Mouse (Mus musculus): ENCODE measurements around the gene Gm9945.

Gm9945 gene

GRCm38 (mm10) chr11:53493243-53493955 lies 13.4 kb downstream of the Gm9945 start:
- DNase-seq (ENCODE audit: low read depth, low spot score), result no peak

GRCm38 (mm10) chr11:53495417-53495816 lies 15.5 kb downstream of the Gm9945 start:
- peak; percentile 34 for DNase-seq (ENCODE audit: low read depth, low spot score)

- no peak for DNase-seq (ENCODE audit: low read depth, low spot score)
Measured at GRCm38 (mm10) chr11:53496946-53497345, 17.0 kb downstream of the Gm9945 start.

GRCm38 (mm10) chr11:53500569-53500968 lies 20.6 kb downstream of the Gm9945 start:
- DNase-seq (ENCODE audit: low read depth, low spot score), result no peak

GRCm38 (mm10) chr11:53502039-53502765 lies 22.2 kb downstream of the Gm9945 start:
- no peak for DNase-seq (ENCODE audit: low read depth, low spot score)

- no peak for DNase-seq (ENCODE audit: low read depth, low spot score)
Measured at GRCm38 (mm10) chr11:53503738-53504137, 23.8 kb downstream of the Gm9945 start.

- no peak for DNase-seq (ENCODE audit: low read depth, low spot score)
Measured at GRCm38 (mm10) chr11:53504376-53504775, 24.4 kb downstream of the Gm9945 start.

- DNase-seq (ENCODE audit: low read depth, low spot score), result no peak
Measured at GRCm38 (mm10) chr11:53505026-53505663, 25.2 kb downstream of the Gm9945 start.

GRCm38 (mm10) chr11:53507098-53507805 lies 27.3 kb downstream of the Gm9945 start:
- no peak for DNase-seq (ENCODE audit: low read depth, low spot score)

GRCm38 (mm10) chr11:53508152-53508551 lies 28.2 kb downstream of the Gm9945 start:
- peak; percentile 87 for DNase-seq (ENCODE audit: low read depth, low spot score)

- no peak for DNase-seq (ENCODE audit: low read depth, low spot score)
Measured at GRCm38 (mm10) chr11:53508591-53508990, 28.6 kb downstream of the Gm9945 start.

GRCm38 (mm10) chr11:53510351-53510750 lies 30.4 kb downstream of the Gm9945 start:
- no peak for DNase-seq (ENCODE audit: low read depth, low spot score)

GRCm38 (mm10) chr11:53516775-53517627 lies 37.0 kb downstream of the Gm9945 start:
- DNase-seq (ENCODE audit: low read depth, low spot score), result no peak

- no peak for DNase-seq (ENCODE audit: low read depth, low spot score)
Measured at GRCm38 (mm10) chr11:53518759-53519158, 38.8 kb downstream of the Gm9945 start.

- DNase-seq (ENCODE audit: low read depth, low spot score), result no peak
Measured at GRCm38 (mm10) chr11:53519207-53520121, 39.5 kb downstream of the Gm9945 start, which contains the start of gene Sept8. TSS of gene Sept8 (plus strand) at chr11:53519257.

- DNase-seq (ENCODE audit: low read depth, low spot score), result peak; percentile 74
Measured at GRCm38 (mm10) chr11:53520122-53520978, 40.4 kb downstream of the Gm9945 start.

GRCm38 (mm10) chr11:53521120-53521820 lies 41.3 kb downstream of the Gm9945 start:
- no peak for DNase-seq (ENCODE audit: low read depth, low spot score)

GRCm38 (mm10) chr11:53521821-53522131 lies 41.8 kb downstream of the Gm9945 start:
- no peak for DNase-seq (ENCODE audit: low read depth, low spot score)
